ENCODE assay signal across 8 mouse cellular contexts in genomic region chr13:98891443-98891842, GRCm38 (mm10). TPM values are rescaled to one million over a fixed set of nuclear protein-coding genes. Genes with fewer than 3 reads are reported as not detected.
A peak's percentile ranks its signal among the peaks of the same experiment; 100 is the strongest.
DNase-seq lines count a peak whose midpoint lies in the region; ATAC-seq lines count a peak whose summit lies in the region.

No protein-coding gene starts in this region.

- peaks cover 24% of the 10 kb centered on the region for H3K36me3 ChIP-seq in heart, embryonic 14.5 days (ENCODE audit: control insufficient read depth, insufficient read depth, low read length)
- H3K36me3 ChIP-seq in embryonic facial prominence, embryonic 11.5 days (replicated peaks; ENCODE audit: control insufficient read depth, insufficient read depth, low read depth, low read length), result no peaks in the 10 kb centered on the region; the same call in 1 of the 2 replicates
- peaks cover 18% of the 10 kb centered on the region for H3K36me3 ChIP-seq in hindbrain, embryonic 14.5 days (replicated peaks; ENCODE audit: control insufficient read depth, insufficient read depth)
- peaks cover 12% of the 10 kb centered on the region for H3K36me3 ChIP-seq in midbrain, embryonic 13.5 days

- H3K4me2 ChIP-seq in heart, embryonic 14.5 days (ENCODE audit: low read length), result peak overlapping the region; percentile 85
- H3K4me2 ChIP-seq in embryonic facial prominence, embryonic 11.5 days (ENCODE audit: low read depth, low read length), result peak overlapping the region; percentile 23; the same call in 1 of the 2 replicates
- H3K4me2 ChIP-seq in hindbrain, embryonic 14.5 days (replicated peaks), result peak overlapping the region; percentile 87
- H3K4me2 ChIP-seq in midbrain, embryonic 13.5 days (replicated peaks), result peak overlapping the region; percentile 95

- H3K4me1 ChIP-seq in heart, embryonic 14.5 days (ENCODE audit: control insufficient read depth in 2 of 2, insufficient read depth in 2 of 2, low read length in 2 of 2), result peaks cover 4 to 34% of the 10 kb centered on the region in 2 experiments
- no peaks in the 10 kb centered on the region for H3K4me1 ChIP-seq in embryonic facial prominence, embryonic 11.5 days (ENCODE audit: control insufficient read depth, insufficient read depth, low read length)
- H3K4me1 ChIP-seq in hindbrain, embryonic 14.5 days (replicated peaks; ENCODE audit: control insufficient read depth, insufficient read depth, low read length), result peaks cover 30% of the 10 kb centered on the region
- peaks cover 53% of the 10 kb centered on the region for H3K4me1 ChIP-seq in midbrain, embryonic 13.5 days (replicated peaks)

- no peak overlapping the region for H3K27ac ChIP-seq in heart, embryonic 14.5 days (replicated peaks in 1 of 2; ENCODE audit: control insufficient read depth in 1 of 2, insufficient read depth in 1 of 2, low read depth in 2 of 2, low read length in 2 of 2)
- H3K27ac ChIP-seq in embryonic facial prominence, embryonic 11.5 days (replicated peaks; ENCODE audit: low read depth, low read length), result no peak overlapping the region
- H3K27ac ChIP-seq in hindbrain, embryonic 14.5 days, result no peak overlapping the region
- H3K27ac ChIP-seq in midbrain, embryonic 13.5 days, result no peak overlapping the region

- H3K4me3 ChIP-seq in heart, embryonic 14.5 days (ENCODE audit: control insufficient read depth in 1 of 2, insufficient read depth in 1 of 2, low read depth in 1 of 2, low read length in 2 of 2), result peak overlapping the region in 1 of 2 experiments; percentile 83; a peak in 2 of 4 replicates
- peak overlapping the region; percentile 1; the same call in 1 of the 2 replicates for H3K4me3 ChIP-seq in embryonic facial prominence, embryonic 11.5 days (ENCODE audit: low read depth, low read length)
- no peak overlapping the region for H3K4me3 ChIP-seq in hindbrain, embryonic 14.5 days (replicated peaks; ENCODE audit: low read length)
- peak overlapping the region; percentile 88; the same call in 1 of the 2 replicates for H3K4me3 ChIP-seq in midbrain, embryonic 13.5 days (replicated peaks)

- no peak for ATAC-seq in heart, embryonic 14.5 days (ENCODE audit: insufficient number of reproducible peaks, insufficient read depth, low FRiP score, low read depth)
- ATAC-seq in embryonic facial prominence, embryonic 11.5 days (replicated peaks; ENCODE audit: insufficient number of reproducible peaks, low FRiP score, low TSS enrichment, low read depth), result no peak
- no peak for ATAC-seq in hindbrain, embryonic 14.5 days (ENCODE audit: low FRiP score)
- no peak for ATAC-seq in midbrain, embryonic 13.5 days

- WGBS in heart, embryonic 14.5 days, result 26% methylated on average over 8 of the region's 8 CpGs
- 28% methylated on average over 8 of the region's 8 CpGs for whole genome bisulfite sequencing in embryonic facial prominence, embryonic 11.5 days
- 19% methylated on average over 8 of the region's 8 CpGs for WGBS in hindbrain, embryonic 14.5 days
- WGBS in midbrain, embryonic 13.5 days, result 30% methylated on average over 8 of the region's 8 CpGs

- peak overlapping the region; percentile 94 for H3K9ac ChIP-seq in heart, embryonic 14.5 days (ENCODE audit: low read length)
- no peak overlapping the region for H3K9ac ChIP-seq in embryonic facial prominence, embryonic 11.5 days (replicated peaks; ENCODE audit: low read length)
- no peak overlapping the region for H3K9ac ChIP-seq in hindbrain, embryonic 14.5 days
- peak overlapping the region; percentile 89; the same call in 1 of the 2 replicates for H3K9ac ChIP-seq in midbrain, embryonic 13.5 days (replicated peaks)

- H3K27me3 ChIP-seq in heart, embryonic 14.5 days (ENCODE audit: control insufficient read depth, insufficient read depth, low read length), result no peaks in the 10 kb centered on the region
- H3K27me3 ChIP-seq in embryonic facial prominence, embryonic 11.5 days (ENCODE audit: control insufficient read depth, insufficient read depth, low read length), result no peaks in the 10 kb centered on the region
- H3K27me3 ChIP-seq in hindbrain, embryonic 14.5 days (ENCODE audit: control insufficient read depth, insufficient read depth, low read length), result no peaks in the 10 kb centered on the region
- H3K27me3 ChIP-seq in midbrain, embryonic 13.5 days, result no peaks in the 10 kb centered on the region

- H3K9me3 ChIP-seq in heart, embryonic 14.5 days (ENCODE audit: control insufficient read depth, low read length), result no peaks in the 10 kb centered on the region
- no peaks in the 10 kb centered on the region for H3K9me3 ChIP-seq in embryonic facial prominence, embryonic 11.5 days (replicated peaks; ENCODE audit: control insufficient read depth, low read length)
- H3K9me3 ChIP-seq in hindbrain, embryonic 14.5 days (ENCODE audit: control insufficient read depth, low read length), result no peaks in the 10 kb centered on the region
- H3K9me3 ChIP-seq in midbrain, embryonic 13.5 days, result no peaks in the 10 kb centered on the region

- DNase-seq in heart, postnatal 4 days, result no peak
- DNase-seq in embryonic facial prominence, embryonic 11.5 days (ENCODE audit: low spot score), result no peak
- no peak for DNase-seq in hindbrain, embryonic 14.5 days (ENCODE audit: low spot score)
- DNase-seq in frontal cortex, postnatal 10 days (ENCODE audit: low spot score in 2 of 2), result no peak
- DNase-seq in spleen, adult 18-20 months, result no peak
- DNase-seq in spleen, adult 12 weeks (ENCODE audit: low spot score), result no peak

RNA-seq across cellular contexts. Expression of gene Tnpo1, which starts 34.7 kb away (rescaled TPM):
- 27.9 and 39.6 TPM in 2 replicates for polyA plus RNA-seq in heart, embryonic 14.5 days (2014; fragmentation: Nextera tagmentation; extraction: Ambion mirVana)
- 10 to 100 TPM; 95.4 to 97.2 TPM for total RNA-seq in heart, postnatal 4 days (2021)
- 61.5 and 65.2 TPM in 2 replicates for polyA plus RNA-seq in embryonic facial prominence, embryonic 11.5 days (2014; fragmentation: Nextera tagmentation; extraction: Ambion mirVana)
- 47.9 and 50.0 TPM in 2 replicates for polyA plus RNA-seq in hindbrain, embryonic 14.5 days (2014; fragmentation: Nextera tagmentation; extraction: Ambion mirVana)
- 70.3 and 71.4 TPM in 2 replicates for polyA plus RNA-seq in midbrain, embryonic 13.5 days (2015; fragmentation: Nextera tagmentation; extraction: Ambion mirVana)

Comparison
In these comparisons a context has a peak if more than half of its experiments do, and no peak if none do; other contexts are left out.
1. H3K4me2 ChIP-seq: peak in every context shown above with its lines; median percentile 95 in midbrain, embryonic 13.5 days; 87 in hindbrain, embryonic 14.5 days; 85 in heart, embryonic 14.5 days; 23 in embryonic facial prominence, embryonic 11.5 days.
2. H3K9ac ChIP-seq: peak in heart, embryonic 14.5 days (single experiment) and midbrain, embryonic 13.5 days (single experiment); none in embryonic facial prominence, embryonic 11.5 days (single experiment) and hindbrain, embryonic 14.5 days (single experiment).